Mouse (Mus musculus): ENCODE results near the gene Doc2g. TPM values are rescaled to one million over a fixed set of nuclear protein-coding genes. Genes with fewer than 3 reads are reported as not detected.

Gene Doc2g
- polyA plus RNA-seq, 1 experiment from 2014 or later = 3.8 TPM

DNA sequence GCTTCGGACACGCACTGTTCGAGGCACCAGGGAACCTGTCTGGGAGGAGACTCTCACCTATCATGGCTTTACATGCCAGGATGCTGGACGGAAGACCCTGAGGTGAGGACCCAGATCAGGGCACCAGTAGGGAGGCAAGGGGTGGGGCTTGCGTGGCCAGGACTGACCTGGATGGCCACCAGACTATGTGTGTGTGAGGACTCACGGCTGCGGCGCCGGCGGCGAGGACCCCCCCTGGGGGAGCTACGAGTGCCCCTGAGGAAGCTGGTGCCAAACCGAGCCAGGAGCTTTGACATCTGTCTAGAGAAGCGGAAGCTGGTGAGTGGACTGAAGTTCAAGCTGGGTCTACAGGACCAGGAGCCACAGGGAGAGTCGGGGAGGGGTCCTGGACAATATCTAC lies 1.2 kb downstream of the Doc2g start:
- H3K4me2 ChIP-seq (replicated peaks) = no peak overlapping the region
- 82% methylated on average over 15 of the region's 15 CpGs for WGBS
- no peak overlapping the region for H3K27ac ChIP-seq
- no peak overlapping the region for H3K4me3 ChIP-seq (replicated peaks)
- H3K36me3 ChIP-seq = peaks cover 24% of the 10 kb centered on the region
- H3K27me3 ChIP-seq (replicated peaks) = no peaks in the 10 kb centered on the region
- H3K9me3 ChIP-seq = no peaks in the 10 kb centered on the region
- peaks cover 25% of the 10 kb centered on the region for H3K4me1 ChIP-seq (replicated peaks)
- ATAC-seq = no peak
- no peak overlapping the region for H3K9ac ChIP-seq

DNA sequence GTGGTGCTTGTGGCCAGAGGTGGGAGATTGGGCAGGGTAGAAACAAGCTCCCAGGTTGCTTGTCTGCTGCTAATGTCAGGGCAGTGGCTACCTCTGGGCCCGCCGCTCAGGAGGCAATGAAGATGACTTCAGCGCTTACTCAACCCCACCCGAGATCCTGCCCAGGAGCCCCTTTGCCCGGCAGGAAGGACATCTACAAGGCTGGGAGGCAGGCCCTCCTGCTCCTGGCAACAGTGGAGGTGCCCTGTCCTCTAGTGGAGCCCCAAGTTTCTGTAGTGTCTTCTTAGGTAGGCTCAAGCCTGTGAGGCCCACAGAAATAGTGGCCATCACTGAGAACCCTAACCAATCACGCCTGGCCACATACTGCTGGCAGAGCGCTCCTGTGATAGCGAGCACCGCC lies 2.0 kb downstream of the Doc2g start:
- Histone ChIP-seq H3K27ac (no peak overlapping the region), H3K4me1 (replicated peaks) (peaks cover 20% of the 10 kb centered on the region), H3K27me3 (replicated peaks) (no peaks in the 10 kb centered on the region), H3K9ac (no peak overlapping the region), H3K4me2 (replicated peaks) (no peak overlapping the region), H3K36me3 (peaks cover 24% of the 10 kb centered on the region), H3K9me3 (no peaks in the 10 kb centered on the region), H3K4me3 (replicated peaks) (no peak overlapping the region)
- WGBS = 82% methylated on average over 9 of the region's 9 CpGs
- no peak for ATAC-seq

DNA sequence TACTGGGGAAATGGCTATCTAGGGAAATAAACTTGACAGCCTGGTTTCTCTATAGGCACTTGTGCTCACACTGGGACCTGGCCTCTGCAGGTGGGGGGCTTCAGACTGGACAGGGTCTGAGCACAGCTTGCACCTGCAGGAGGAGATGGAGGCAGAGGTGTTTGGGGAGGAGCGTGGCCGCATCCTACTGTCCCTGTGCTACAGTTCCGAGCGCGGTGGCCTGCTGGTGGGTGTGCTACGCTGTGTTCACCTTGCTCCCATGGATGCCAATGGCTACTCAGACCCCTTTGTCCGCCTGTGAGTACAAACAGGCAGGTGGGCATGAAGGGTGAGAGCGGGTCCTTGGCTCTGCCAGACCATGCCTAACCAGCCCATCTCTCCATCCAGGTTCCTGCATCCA lies 2.9 kb downstream of the Doc2g start:
- Histone ChIP-seq H3K36me3 (peaks cover 25% of the 10 kb centered on the region), H3K27ac (no peak overlapping the region), H3K4me3 (replicated peaks) (no peak overlapping the region), H3K4me1 (replicated peaks) (peaks cover 18% of the 10 kb centered on the region), H3K27me3 (replicated peaks) (no peaks in the 10 kb centered on the region), H3K9me3 (no peaks in the 10 kb centered on the region), H3K4me2 (replicated peaks) (no peak overlapping the region), H3K9ac (no peak overlapping the region)
- WGBS = 94% methylated on average over 8 of the region's 8 CpGs
- ATAC-seq = no peak

DNA sequence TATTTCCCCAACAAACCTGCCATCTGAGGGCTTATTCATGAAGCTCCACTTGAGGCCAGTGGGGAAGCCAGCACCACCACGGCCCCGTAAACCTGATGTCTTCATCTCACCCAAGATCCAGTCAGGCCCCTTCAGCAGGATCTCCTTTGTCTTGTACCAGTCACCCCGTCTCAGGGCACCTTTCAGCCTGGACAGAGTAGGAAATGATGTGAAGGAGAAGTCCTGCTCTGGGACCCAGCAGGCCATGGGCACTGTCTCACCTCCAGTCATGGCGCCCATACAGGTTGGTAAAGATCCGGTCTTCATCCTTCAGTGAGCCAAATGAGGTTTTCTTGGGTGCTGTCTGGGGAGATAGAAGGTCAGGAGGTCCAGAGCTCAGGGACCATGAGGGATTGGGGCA lies 8.0 kb downstream of the Doc2g start:
- ATAC-seq = no peak
- H3K27ac ChIP-seq = no peak overlapping the region
- H3K9me3 ChIP-seq = no peaks in the 10 kb centered on the region
- H3K4me1 ChIP-seq (replicated peaks) = peaks cover 8% of the 10 kb centered on the region; the same call in 1 of the 2 replicates
- 93% methylated on average over 5 of the region's 5 CpGs for WGBS
- H3K27me3 ChIP-seq (replicated peaks) = no peaks in the 10 kb centered on the region
- H3K4me2 ChIP-seq (replicated peaks) = peak overlapping the region; percentile 60; the same call in 1 of the 2 replicates
- no peak overlapping the region for H3K4me3 ChIP-seq (replicated peaks)
- H3K36me3 ChIP-seq = peaks cover 27% of the 10 kb centered on the region
- no peak overlapping the region for H3K9ac ChIP-seq

- ATAC-seq = peak; percentile 99
- H3K4me3 ChIP-seq (replicated peaks) = peak within 1 kb of the TSS; percentile 80
- under 1% methylated on average over 45 of the region's 45 CpGs for WGBS
- H3K36me3 ChIP-seq = peaks cover 20% of the 10 kb centered on the region
- H3K4me1 ChIP-seq (replicated peaks) = peaks cover 8% of the 10 kb centered on the region; the same call in 1 of the 2 replicates
- peak within 1 kb of the TSS; percentile 65 for H3K4me2 ChIP-seq (replicated peaks)
- no peaks in the 10 kb centered on the region for H3K27me3 ChIP-seq (replicated peaks)
- no peaks in the 10 kb centered on the region for H3K9me3 ChIP-seq
- H3K9ac ChIP-seq = peak within 1 kb of the TSS; percentile 69
- H3K27ac ChIP-seq = peak within 1 kb of the TSS; percentile 41; the same call in 1 of the 2 replicates
These were observed 9.4 kb downstream of the Doc2g start, which contains the start of gene Ndufv1 for GRCm38 (mm10) chr19:4012432-4013022. Gene Ndufv1 (minus strand): TSS chr19:4012806.

GRCm38 (mm10) chr19:4013066-4013465 lies 10.0 kb downstream of the Doc2g start:
- Histone ChIP-seq H3K27me3 (replicated peaks) (no peaks in the 10 kb centered on the region), H3K9ac (peak overlapping the region; percentile 44), H3K27ac (no peak overlapping the region), H3K36me3 (peaks cover 15% of the 10 kb centered on the region), H3K4me1 (replicated peaks) (peaks cover 8% of the 10 kb centered on the region; the same call in 1 of the 2 replicates), H3K9me3 (no peaks in the 10 kb centered on the region), H3K4me2 (replicated peaks) (peak overlapping the region; percentile 65), H3K4me3 (replicated peaks) (peak overlapping the region; percentile 80)
- 15% methylated on average over 9 of the region's 9 CpGs for WGBS
- peak; percentile 48 for ATAC-seq

- H3K4me2 ChIP-seq (replicated peaks) = no peak overlapping the region
- no peaks in the 10 kb centered on the region for H3K27me3 ChIP-seq (replicated peaks)
- no peak overlapping the region for H3K27ac ChIP-seq
- H3K9ac ChIP-seq = no peak overlapping the region
- no peak for ATAC-seq
- H3K36me3 ChIP-seq = 0 out of 2 replicates have a peak, but pooled peaks cover 3% of the 10 kb centered on the region
- no peaks in the 10 kb centered on the region for H3K9me3 ChIP-seq
- no peak overlapping the region for H3K4me3 ChIP-seq (replicated peaks)
- H3K4me1 ChIP-seq (replicated peaks) = peaks cover 11% of the 10 kb centered on the region; the same call in 1 of the 2 replicates
These were observed 11.7 kb downstream of the Doc2g start for GRCm38 (mm10) chr19:4014802-4015201.

GRCm38 (mm10) chr19:4015635-4016034 lies 12.5 kb downstream of the Doc2g start:
- no peak overlapping the region for H3K4me2 ChIP-seq (replicated peaks)
- H3K9me3 ChIP-seq = no peaks in the 10 kb centered on the region
- no peak for ATAC-seq
- H3K4me3 ChIP-seq (replicated peaks) = no peak overlapping the region
- 66% methylated on average over 5 of the region's 5 CpGs for WGBS
- no peak overlapping the region for H3K27ac ChIP-seq
- H3K4me1 ChIP-seq (replicated peaks) = peaks cover 11% of the 10 kb centered on the region; the same call in 1 of the 2 replicates
- 0 out of 2 replicates have a peak, but pooled peaks cover 3% of the 10 kb centered on the region for H3K36me3 ChIP-seq
- no peaks in the 10 kb centered on the region for H3K27me3 ChIP-seq (replicated peaks)
- H3K9ac ChIP-seq = no peak overlapping the region

DNA sequence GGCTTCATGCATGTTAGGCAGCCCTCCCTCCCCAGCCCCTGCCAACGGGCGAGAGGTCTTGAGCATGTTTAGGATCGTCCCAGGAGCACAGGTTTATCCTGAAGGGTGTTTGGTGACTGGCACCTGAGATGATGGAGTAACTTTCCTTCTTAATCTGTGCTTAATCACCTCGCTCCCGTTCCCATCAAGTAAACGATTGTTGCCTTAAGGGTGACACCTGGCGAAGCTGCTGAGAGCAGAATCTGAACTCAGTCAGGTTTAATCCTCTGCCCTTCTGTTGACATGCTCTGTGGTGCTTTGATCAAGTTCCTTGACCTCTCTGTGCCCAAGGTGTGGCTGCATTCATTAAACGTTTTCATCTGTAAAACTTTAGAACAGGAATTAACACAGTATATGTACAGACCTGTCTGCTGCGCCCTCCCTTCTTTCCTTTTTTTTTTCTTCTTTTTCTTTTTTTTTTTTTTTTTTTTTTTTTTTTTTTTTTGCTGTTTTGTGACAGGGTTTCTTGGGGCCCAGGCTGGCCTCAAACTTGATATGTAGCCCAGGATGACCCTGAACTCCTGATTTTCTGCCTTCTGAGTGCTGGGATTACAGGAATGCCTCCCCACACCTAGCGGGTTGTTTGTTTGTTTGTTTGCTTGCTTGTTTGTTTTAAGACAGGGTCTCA lies 14.9 kb downstream of the Doc2g start:
- no peak for ATAC-seq
- Histone ChIP-seq H3K4me2 (replicated peaks) (no peak overlapping the region), H3K36me3 (no peaks in the 10 kb centered on the region), H3K4me1 (replicated peaks) (peaks cover 3% of the 10 kb centered on the region; the same call in 1 of the 2 replicates), H3K27me3 (replicated peaks) (no peaks in the 10 kb centered on the region), H3K9me3 (no peaks in the 10 kb centered on the region), H3K4me3 (replicated peaks) (no peak overlapping the region), H3K27ac (no peak overlapping the region), H3K9ac (no peak overlapping the region)
- 66% methylated on average over 10 of the region's 10 CpGs for WGBS

DNA sequence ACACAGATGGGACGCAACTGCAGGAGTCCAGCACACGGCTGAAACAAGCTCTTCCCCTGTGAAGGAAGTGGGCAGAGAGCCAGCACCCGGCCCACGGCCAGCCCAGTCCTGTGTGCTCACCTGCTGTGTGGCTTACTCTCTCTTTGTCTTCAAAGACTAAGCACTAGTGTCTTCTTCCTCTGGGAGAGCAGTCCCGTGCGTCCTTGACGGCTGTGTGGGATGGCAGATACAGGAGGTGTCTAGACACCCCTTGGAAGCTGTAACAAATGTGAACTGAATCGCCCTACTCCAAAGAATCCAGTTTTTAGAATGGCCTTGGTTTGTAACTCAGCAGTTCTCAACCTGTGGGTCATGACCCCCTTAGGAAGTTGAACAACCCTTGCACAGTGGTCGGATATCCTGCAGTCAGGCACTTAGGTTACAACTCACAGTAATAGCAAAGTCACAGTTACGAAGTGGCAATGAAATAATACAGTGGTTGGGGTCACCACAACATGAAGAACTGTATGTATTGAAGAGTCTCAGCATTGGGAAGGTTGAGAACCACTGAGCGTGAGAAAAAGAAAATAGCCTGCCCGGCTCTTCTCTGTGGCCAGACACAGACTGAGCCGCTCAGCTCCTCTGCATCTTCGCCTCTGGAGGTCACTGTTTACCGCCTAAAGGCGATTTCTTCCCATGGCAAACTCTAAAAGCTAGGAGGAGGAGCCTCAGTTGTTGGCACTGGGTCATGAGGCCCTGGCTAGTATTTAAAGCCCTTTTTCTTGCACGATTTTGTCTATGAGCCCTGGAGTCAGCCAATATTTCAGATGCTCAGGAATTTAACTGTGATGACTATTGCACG lies 15.8 kb downstream of the Doc2g start:
- no peak overlapping the region for H3K27ac ChIP-seq
- H3K9ac ChIP-seq = no peak overlapping the region

GRCm38 (mm10) chr19:4023185-4023584 lies 20.1 kb downstream of the Doc2g start:
- WGBS = 65% methylated on average over 7 of the region's 7 CpGs
- Histone ChIP-seq H3K36me3 (no peaks in the 10 kb centered on the region), H3K4me2 (replicated peaks) (no peak overlapping the region), H3K9me3 (no peaks in the 10 kb centered on the region), H3K4me3 (replicated peaks) (no peak overlapping the region), H3K4me1 (replicated peaks) (peaks cover 3% of the 10 kb centered on the region; the same call in 1 of the 2 replicates), H3K27me3 (replicated peaks) (no peaks in the 10 kb centered on the region), H3K9ac (no peak overlapping the region), H3K27ac (no peak overlapping the region)
- ATAC-seq = no peak

More for the DNA sequence above, 15.8 kb downstream of the Doc2g start:
- Histone ChIP-seq H3K4me1 (replicated peaks) (peaks cover 3% of the 10 kb centered on the region; the same call in 1 of the 2 replicates), H3K4me3 (replicated peaks) (no peak overlapping the region), H3K9me3 (no peaks in the 10 kb centered on the region), H3K4me2 (replicated peaks) (peak overlapping the region; percentile 2; the same call in 1 of the 2 replicates), H3K36me3 (no peaks in the 10 kb centered on the region), H3K27me3 (replicated peaks) (no peaks in the 10 kb centered on the region)
- ATAC-seq = peak; percentile 94
- WGBS = 31% methylated on average over 18 of the region's 18 CpGs

GRCm38 (mm10) chr19:4027576-4027975 lies 24.5 kb downstream of the Doc2g start:
- no peak overlapping the region for H3K27ac ChIP-seq
- no peak overlapping the region for H3K4me3 ChIP-seq (replicated peaks)
- no peak for ATAC-seq
- H3K36me3 ChIP-seq = no peaks in the 10 kb centered on the region
- H3K4me2 ChIP-seq (replicated peaks) = no peak overlapping the region
- H3K4me1 ChIP-seq (replicated peaks) = no peaks in the 10 kb centered on the region
- no peaks in the 10 kb centered on the region for H3K27me3 ChIP-seq (replicated peaks)
- no peaks in the 10 kb centered on the region for H3K9me3 ChIP-seq
- no peak overlapping the region for H3K9ac ChIP-seq

Measured in intestine, embryonic 15.5 days (tissue).